Mouse (Mus musculus): ENCODE measurements at regions not wholly inside any gene's neighbourhood (a gene's known extent, or its start where the extent isn't known, plus 50 kb on each side); places are given as distances from the start of the nearest gene placed in this dataset.

- DNase-seq: no peak
These were observed 233.5 kb downstream of the Zfp36l1 start for GRCm38 (mm10) chr12:79879093-79879917.

- no peak for DNase-seq
These were observed 234.1 kb downstream of the Zfp36l1 start for GRCm38 (mm10) chr12:79878766-79879092.

GRCm38 (mm10) chr12:79878163-79878562, 234.7 kb downstream of the Zfp36l1 start:
- no peak for DNase-seq

- DNase-seq: no peak
These were observed 238.5 kb downstream of the Zfp36l1 start for GRCm38 (mm10) chr12:79874333-79874732.

- DNase-seq: no peak
These were observed 247.6 kb downstream of the Zfp36l1 start for GRCm38 (mm10) chr12:79865179-79865552.

GRCm38 (mm10) chr12:79864346-79865178, 248.3 kb downstream of the Zfp36l1 start:
- DNase-seq: no peak
